Mouse (Mus musculus): ENCODE measurements around the gene Cldn22. TPM values are rescaled to one million over a fixed set of nuclear protein-coding genes. Genes with fewer than 3 reads are reported as not detected.

Cldn22 gene
- polyA plus RNA-seq, 1 experiment from 2014 or later = not detected

GRCm38 (mm10) chr8:47843063-47843462, 18.8 kb downstream of the Cldn22 start:
- no peak overlapping the region for H3K4me2 ChIP-seq (replicated peaks)
- WGBS = 86% methylated on average over 7 of the region's 7 CpGs
- H3K36me3 ChIP-seq = peaks cover 50% of the 10 kb centered on the region
- H3K9me3 ChIP-seq (replicated peaks) = no peaks in the 10 kb centered on the region
- no peaks in the 10 kb centered on the region for H3K4me1 ChIP-seq
- no peak overlapping the region for H3K27ac ChIP-seq
- H3K27me3 ChIP-seq = no peaks in the 10 kb centered on the region
- H3K9ac ChIP-seq = no peak overlapping the region
- H3K4me3 ChIP-seq = no peak overlapping the region
- ATAC-seq (ENCODE audit: low FRiP score) = no peak

- Histone ChIP-seq H3K36me3 (peaks cover 50% of the 10 kb centered on the region), H3K9me3 (replicated peaks) (no peaks in the 10 kb centered on the region), H3K27ac (no peak overlapping the region), H3K4me1 (no peaks in the 10 kb centered on the region), H3K27me3 (no peaks in the 10 kb centered on the region), H3K9ac (no peak overlapping the region), H3K4me2 (replicated peaks) (no peak overlapping the region), H3K4me3 (no peak overlapping the region)
- no peak for ATAC-seq (ENCODE audit: low FRiP score)
- 94% methylated on average over 10 of the region's 10 CpGs for WGBS
Observed at GRCm38 (mm10) chr8:47843651-47844050, 19.4 kb downstream of the Cldn22 start.

GRCm38 (mm10) chr8:47845956-47846355, 21.7 kb downstream of the Cldn22 start:
- H3K27ac ChIP-seq = no peak overlapping the region
- H3K4me1 ChIP-seq = no peaks in the 10 kb centered on the region
- H3K4me3 ChIP-seq = no peak overlapping the region
- no peak for ATAC-seq (ENCODE audit: low FRiP score)
- no peak overlapping the region for H3K9ac ChIP-seq
- H3K36me3 ChIP-seq = peaks cover 50% of the 10 kb centered on the region
- WGBS = 71% methylated on average over 13 of the region's 13 CpGs
- no peaks in the 10 kb centered on the region for H3K27me3 ChIP-seq
- no peak overlapping the region for H3K4me2 ChIP-seq (replicated peaks)
- no peaks in the 10 kb centered on the region for H3K9me3 ChIP-seq (replicated peaks)

GRCm38 (mm10) chr8:47847161-47847560, 22.9 kb downstream of the Cldn22 start:
- Histone ChIP-seq H3K27ac (no peak overlapping the region), H3K9me3 (replicated peaks) (no peaks in the 10 kb centered on the region), H3K4me3 (no peak overlapping the region), H3K4me2 (replicated peaks) (no peak overlapping the region), H3K9ac (no peak overlapping the region), H3K36me3 (peaks cover 49% of the 10 kb centered on the region), H3K27me3 (no peaks in the 10 kb centered on the region), H3K4me1 (no peaks in the 10 kb centered on the region; the same call in 1 of the 2 replicates)
- ATAC-seq (ENCODE audit: low FRiP score) = no peak
- WGBS = 94% methylated on average over 14 of the region's 14 CpGs

GRCm38 (mm10) chr8:47847931-47848330, 23.6 kb downstream of the Cldn22 start:
- H3K4me2 ChIP-seq (replicated peaks) = no peak overlapping the region
- H3K9ac ChIP-seq = no peak overlapping the region
- H3K36me3 ChIP-seq = peaks cover 44% of the 10 kb centered on the region
- H3K9me3 ChIP-seq (replicated peaks) = no peaks in the 10 kb centered on the region
- H3K27me3 ChIP-seq = no peaks in the 10 kb centered on the region
- peaks cover 5% of the 10 kb centered on the region; the same call in 1 of the 2 replicates for H3K4me1 ChIP-seq
- H3K27ac ChIP-seq = no peak overlapping the region
- WGBS = 96% methylated on average over 6 of the region's 6 CpGs
- H3K4me3 ChIP-seq = no peak overlapping the region
- no peak for ATAC-seq (ENCODE audit: low FRiP score)

- no peaks in the 10 kb centered on the region for H3K9me3 ChIP-seq (replicated peaks)
- no peak overlapping the region for H3K9ac ChIP-seq
- H3K4me2 ChIP-seq (replicated peaks) = no peak overlapping the region
- H3K27ac ChIP-seq = no peak overlapping the region
- peaks cover 37% of the 10 kb centered on the region for H3K36me3 ChIP-seq
- H3K4me3 ChIP-seq = no peak overlapping the region
- WGBS = 80% methylated on average over 8 of the region's 8 CpGs
- no peaks in the 10 kb centered on the region for H3K27me3 ChIP-seq
- peaks cover 8% of the 10 kb centered on the region; the same call in 1 of the 2 replicates for H3K4me1 ChIP-seq
- no peak for ATAC-seq (ENCODE audit: low FRiP score)
Observed at GRCm38 (mm10) chr8:47849842-47850241, 25.6 kb downstream of the Cldn22 start.

- H3K27me3 ChIP-seq = no peaks in the 10 kb centered on the region
- peaks cover 8% of the 10 kb centered on the region; the same call in 1 of the 2 replicates for H3K4me1 ChIP-seq
- no peaks in the 10 kb centered on the region for H3K9me3 ChIP-seq (replicated peaks)
- no peak overlapping the region; the same call in 1 of the 2 replicates for H3K9ac ChIP-seq
- peaks cover 36% of the 10 kb centered on the region for H3K36me3 ChIP-seq
- WGBS = 62% methylated on average over 12 of the region's 12 CpGs
- peak overlapping the region; percentile 52 for H3K27ac ChIP-seq
- no peak overlapping the region; the same call in 1 of the 2 replicates for H3K4me2 ChIP-seq (replicated peaks)
- H3K4me3 ChIP-seq = no peak overlapping the region
- ATAC-seq (ENCODE audit: low FRiP score) = no peak
Observed at GRCm38 (mm10) chr8:47851824-47852502, 27.7 kb downstream of the Cldn22 start.

- Histone ChIP-seq H3K27ac (peak overlapping the region; percentile 52), H3K4me2 (replicated peaks) (no peak overlapping the region), H3K9me3 (replicated peaks) (no peaks in the 10 kb centered on the region), H3K9ac (no peak overlapping the region), H3K27me3 (no peaks in the 10 kb centered on the region), H3K4me1 (peaks cover 8% of the 10 kb centered on the region; the same call in 1 of the 2 replicates), H3K4me3 (no peak overlapping the region), H3K36me3 (peaks cover 29% of the 10 kb centered on the region)
- no peak for ATAC-seq (ENCODE audit: low FRiP score)
- 75% methylated on average over 5 of the region's 5 CpGs for WGBS
Observed at GRCm38 (mm10) chr8:47852737-47853136, 28.5 kb downstream of the Cldn22 start.

GRCm38 (mm10) chr8:47853356-47853755, 29.1 kb downstream of the Cldn22 start:
- Histone ChIP-seq H3K9ac (no peak overlapping the region), H3K4me1 (peaks cover 8% of the 10 kb centered on the region; the same call in 1 of the 2 replicates), H3K27me3 (no peaks in the 10 kb centered on the region), H3K27ac (no peak overlapping the region), H3K4me2 (replicated peaks) (no peak overlapping the region), H3K36me3 (peaks cover 24% of the 10 kb centered on the region; the same call in 1 of the 2 replicates), H3K9me3 (replicated peaks) (no peaks in the 10 kb centered on the region), H3K4me3 (no peak overlapping the region)
- WGBS = 84% methylated on average over 5 of the region's 5 CpGs
- ATAC-seq (ENCODE audit: low FRiP score) = no peak

GRCm38 (mm10) chr8:47859259-47859658, 35.0 kb downstream of the Cldn22 start:
- WGBS = 93% methylated on average over 12 of the region's 12 CpGs
- Histone ChIP-seq H3K4me2 (replicated peaks) (no peak overlapping the region), H3K9me3 (replicated peaks) (no peaks in the 10 kb centered on the region), H3K4me1 (0 out of 2 replicates have a peak, but pooled peaks cover 2% of the 10 kb centered on the region), H3K9ac (no peak overlapping the region), H3K27ac (peak overlapping the region; percentile 48; the same call in 1 of the 2 replicates), H3K27me3 (no peaks in the 10 kb centered on the region), H3K4me3 (no peak overlapping the region), H3K36me3 (peaks cover 34% of the 10 kb centered on the region)
- no peak for ATAC-seq (ENCODE audit: low FRiP score)

GRCm38 (mm10) chr8:47866568-47866967, 42.3 kb downstream of the Cldn22 start:
- Histone ChIP-seq H3K9ac (no peak overlapping the region), H3K36me3 (peaks cover 35% of the 10 kb centered on the region)
- WGBS = 84% methylated on average over 8 of the region's 8 CpGs

GRCm38 (mm10) chr8:47867067-47867466, 42.8 kb downstream of the Cldn22 start:
- H3K9me3 ChIP-seq (replicated peaks) = no peaks in the 10 kb centered on the region
- 33% methylated on average over 8 of the region's 8 CpGs for whole genome bisulfite sequencing
- no peak overlapping the region for H3K27ac ChIP-seq
- H3K36me3 ChIP-seq = peaks cover 31% of the 10 kb centered on the region
- ATAC-seq (ENCODE audit: low FRiP score) = peak; percentile 73
- 0 out of 2 replicates have a peak, but pooled peaks cover 2% of the 10 kb centered on the region for H3K4me1 ChIP-seq
- H3K9ac ChIP-seq = no peak overlapping the region
- H3K4me3 ChIP-seq = no peak overlapping the region
- H3K27me3 ChIP-seq = no peaks in the 10 kb centered on the region
- no peak overlapping the region for H3K4me2 ChIP-seq (replicated peaks)

More at GRCm38 (mm10) chr8:47866568-47866967, 42.3 kb downstream of the Cldn22 start:
- H3K4me3 ChIP-seq = no peak overlapping the region
- no peak overlapping the region for H3K27ac ChIP-seq
- no peak for ATAC-seq (ENCODE audit: low FRiP score)
- H3K9me3 ChIP-seq (replicated peaks) = no peaks in the 10 kb centered on the region
- no peak overlapping the region for H3K4me2 ChIP-seq (replicated peaks)
- no peaks in the 10 kb centered on the region for H3K27me3 ChIP-seq
- H3K4me1 ChIP-seq = 0 out of 2 replicates have a peak, but pooled peaks cover 2% of the 10 kb centered on the region

All from hindbrain, embryonic 12.5 days (tissue).